Mouse (Mus musculus) neural tube, embryonic 15.5 days (tissue): Measurements from ENCODE around the gene Masp2. TPM values are rescaled to one million over a fixed set of nuclear protein-coding genes. Genes with fewer than 3 reads are reported as not detected.

Experiments used
- ATAC-seq: fragments of 200-750 bp; cut with Nextera tagmentation; 2 replicates; pipeline ENCODE4 v1.8.0; 2017; ENCODE audit warnings: mild to moderate bottlenecking, moderate TSS enrichment, moderate library complexity; ENCODE audit not compliant: low FRiP score
- H3K27ac ChIP-seq: fragments of 300-500 bp; sonication (generic); replicated peaks from 2 replicates; pipeline ENCODE4 v1.5.1; 2015; ENCODE audit warnings: mild to moderate bottlenecking, inconsistent platforms
- H3K27me3 ChIP-seq: fragments of 300-500 bp; sonication (generic); replicated peaks from 2 replicates; pipeline ENCODE4 v1.6.1; 2015; ENCODE audit warnings: inconsistent platforms
- H3K36me3 ChIP-seq: fragments of 300-500 bp; sonication (generic); 2 replicates; pipeline ENCODE4 v1.6.1; 2015; ENCODE audit warnings: inconsistent platforms
- H3K4me1 ChIP-seq: fragments of 300-500 bp; sonication (generic); 2 replicates; pipeline ENCODE4 v1.6.1; 2015; ENCODE audit warnings: inconsistent platforms
- H3K4me2 ChIP-seq: fragments of 300-500 bp; sonication (generic); 2 replicates; pipeline ENCODE4 v1.6.1; 2015; ENCODE audit warnings: inconsistent platforms, mild to moderate bottlenecking, moderate library complexity
- H3K4me3 ChIP-seq: fragments of 300-500 bp; sonication (generic); replicated peaks from 2 replicates; pipeline ENCODE4 v1.5.1; 2015; ENCODE audit warnings: mild to moderate bottlenecking, inconsistent platforms
- H3K9ac ChIP-seq: fragments of 300-500 bp; sonication (generic); replicated peaks from 2 replicates; pipeline ENCODE4 v1.6.1; 2015; ENCODE audit warnings: mild to moderate bottlenecking, inconsistent platforms
- H3K9me3 ChIP-seq: fragments of 300-500 bp; sonication (generic); replicated peaks from 2 replicates; pipeline ENCODE4 v1.6.1; 2016; ENCODE audit warnings: inconsistent platforms
- WGBS: fragments of 180-500 bp; shearing (Covaris S2); methylation state at CpG from one replicate; pipeline ENCODE4 v1.1.7; 2015; ENCODE audit warnings: mixed read lengths; 5-methylcytosine and 5-hydroxymethylcytosine counted together
- polyA plus RNA-seq: library from polyadenylated mRNA; unstranded; fragments of >200 nt; fragmentation: Nextera tagmentation; extraction: Ambion mirVana; gene quantifications from 2 replicates; pipeline ENCODE4 v1.2.1, GENCODE M21; 2015

Gene Masp2
- polyA plus RNA-seq, 1 experiment from 2014 or later = 1.6 TPM

DNA sequence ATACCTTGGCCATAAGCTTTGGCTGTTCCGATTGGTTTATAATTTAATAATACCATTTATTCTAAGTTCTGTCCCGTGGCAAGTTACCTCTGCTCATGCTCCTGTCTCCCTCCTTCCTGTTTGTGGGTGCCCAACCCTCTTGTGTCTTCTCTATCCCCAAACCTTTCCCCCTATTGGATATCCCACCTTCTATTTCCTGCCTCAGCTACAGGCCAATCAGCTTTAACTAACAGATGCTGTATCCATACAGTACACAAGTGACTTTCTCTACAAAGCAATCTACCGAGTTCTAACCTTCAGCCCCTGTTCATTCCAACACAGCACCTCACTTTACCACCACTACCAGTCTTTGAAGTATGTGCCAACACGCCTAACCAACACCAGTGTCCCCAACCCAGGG is 21.3 kb downstream of the Masp2 start:
- no peak overlapping the region for H3K4me2 ChIP-seq
- peaks cover 29% of the 10 kb centered on the region for H3K4me1 ChIP-seq
- WGBS = 89% methylated on average over 4 of the region's 4 CpGs
- H3K4me3 ChIP-seq = no peak overlapping the region
- H3K9ac ChIP-seq = no peak overlapping the region
- H3K27me3 ChIP-seq = no peaks in the 10 kb centered on the region
- ATAC-seq = no peak
- peaks cover 59% of the 10 kb centered on the region for H3K36me3 ChIP-seq
- H3K9me3 ChIP-seq = no peaks in the 10 kb centered on the region
- H3K27ac ChIP-seq = no peak overlapping the region

DNA sequence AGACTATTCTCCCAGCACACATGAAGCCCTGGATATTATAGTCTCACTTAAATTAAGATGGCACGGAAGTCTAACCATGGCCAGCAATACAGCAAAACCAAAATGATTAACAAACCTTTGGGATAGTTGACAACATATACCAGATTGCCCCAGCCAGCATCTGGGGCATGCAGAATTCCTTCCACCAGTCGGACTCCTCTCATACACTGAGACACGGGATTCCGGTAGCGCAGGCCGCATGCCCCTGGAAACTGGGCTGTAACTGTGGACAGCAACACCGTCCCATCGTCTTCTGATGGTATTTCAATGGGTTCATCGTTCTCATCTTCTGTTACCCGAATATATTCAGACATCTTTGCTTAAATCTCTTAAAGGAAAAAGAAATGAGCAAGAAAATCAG is 22.7 kb downstream of the Masp2 start:
- Histone ChIP-seq H3K27ac (no peak overlapping the region), H3K9ac (no peak overlapping the region), H3K4me1 (peaks cover 29% of the 10 kb centered on the region), H3K9me3 (no peaks in the 10 kb centered on the region), H3K4me3 (no peak overlapping the region), H3K36me3 (peaks cover 45% of the 10 kb centered on the region), H3K27me3 (no peaks in the 10 kb centered on the region), H3K4me2 (peak overlapping the region; percentile 95)
- WGBS = 83% methylated on average over 10 of the region's 10 CpGs
- ATAC-seq = no peak

DNA sequence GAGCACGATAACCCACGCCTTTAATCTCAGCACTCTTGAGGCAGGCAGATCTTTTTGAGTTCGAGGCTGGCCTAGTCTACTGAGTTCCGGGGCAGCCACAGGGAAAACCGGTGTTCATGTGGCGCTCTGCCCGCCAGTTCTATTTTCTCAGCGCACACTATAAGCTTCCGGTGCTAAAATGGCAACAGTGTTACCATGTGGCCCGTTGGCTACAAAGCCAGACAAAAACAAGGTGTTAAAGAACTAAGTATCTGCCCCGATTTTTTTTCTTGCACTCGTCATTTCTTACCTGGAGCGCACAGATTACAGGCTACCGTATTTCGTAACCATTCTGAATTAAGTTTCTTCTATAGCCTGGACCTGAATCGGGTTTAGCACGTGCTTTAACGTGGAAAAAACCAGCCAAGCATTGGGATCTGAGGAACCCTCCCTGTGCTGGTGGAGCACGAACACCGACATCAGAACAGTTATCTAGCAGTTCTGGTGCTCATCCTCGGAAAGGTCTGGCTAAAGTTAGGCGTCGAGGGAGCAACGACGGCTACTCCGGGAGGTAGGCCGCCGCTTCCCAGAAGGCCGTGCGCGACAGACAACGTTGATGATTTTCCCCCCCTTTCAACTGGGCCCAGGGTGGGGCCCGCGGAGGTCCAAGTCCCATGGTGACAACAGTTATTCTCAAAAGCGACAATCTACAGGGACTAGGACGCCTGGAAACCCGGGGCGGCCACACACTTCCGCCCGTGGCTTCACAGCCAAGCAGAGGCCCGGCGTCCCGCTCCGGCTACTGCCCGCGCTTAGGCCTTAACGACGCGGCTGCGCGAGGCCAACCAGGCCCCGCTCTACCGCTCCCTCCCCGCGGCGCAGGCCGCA is 23.6 kb downstream of the Masp2 start:
- Histone ChIP-seq H3K27me3 (no peaks in the 10 kb centered on the region), H3K9me3 (no peaks in the 10 kb centered on the region), H3K4me1 (peaks cover 29% of the 10 kb centered on the region), H3K9ac (peak overlapping the region; percentile 92), H3K27ac (peak overlapping the region; percentile 90), H3K4me3 (peak overlapping the region; percentile 74), H3K36me3 (peaks cover 38% of the 10 kb centered on the region), H3K4me2 (peak overlapping the region; percentile 95)
- peak; percentile 65 for ATAC-seq
- WGBS = under 1% methylated on average over 57 of the region's 57 CpGs

DNA sequence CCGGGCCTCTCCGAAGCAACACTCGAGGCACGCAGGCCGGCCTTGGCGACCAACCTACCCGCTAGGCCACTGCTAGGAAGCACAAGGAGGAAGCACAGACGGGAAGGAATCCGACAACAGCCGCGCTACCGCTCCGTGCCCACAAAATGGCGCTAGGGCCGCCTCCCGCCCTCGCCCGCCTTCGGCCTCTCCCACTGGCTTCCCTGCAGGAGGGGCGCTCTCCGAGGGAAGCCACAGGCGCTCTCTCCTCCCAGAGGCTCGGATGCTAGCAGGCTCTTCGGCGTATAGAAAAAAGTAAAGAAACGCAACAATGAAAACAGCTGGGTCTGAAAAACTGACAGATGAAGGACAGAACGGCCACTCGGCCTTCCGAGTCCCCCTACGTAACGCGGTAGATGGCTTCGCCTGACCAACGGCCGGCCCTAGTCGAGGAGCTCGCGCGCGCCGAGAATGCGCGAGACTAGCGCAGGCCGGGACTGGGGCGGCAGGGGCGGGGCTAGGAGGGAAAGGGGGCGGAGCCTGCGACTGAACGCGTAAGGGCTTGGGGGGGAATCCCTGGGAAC is 24.4 kb downstream of the Masp2 start, which contains the start of gene Tardbp:
Tardbp (minus strand) TSS at position 397 of the 563 bp plus-strand sequence.
- peak within 1 kb of the TSS; percentile 74 for H3K4me3 ChIP-seq
- H3K36me3 ChIP-seq = peaks cover 31% of the 10 kb centered on the region
- under 1% methylated on average over 50 of the region's 51 CpGs for WGBS
- peak; percentile 98 for ATAC-seq
- H3K27ac ChIP-seq = peak within 1 kb of the TSS; percentile 90
- no peaks in the 10 kb centered on the region for H3K9me3 ChIP-seq
- H3K27me3 ChIP-seq = no peaks in the 10 kb centered on the region
- peak within 1 kb of the TSS; percentile 92 for H3K9ac ChIP-seq
- H3K4me2 ChIP-seq = peak within 1 kb of the TSS; percentile 95
- peaks cover 29% of the 10 kb centered on the region for H3K4me1 ChIP-seq

DNA sequence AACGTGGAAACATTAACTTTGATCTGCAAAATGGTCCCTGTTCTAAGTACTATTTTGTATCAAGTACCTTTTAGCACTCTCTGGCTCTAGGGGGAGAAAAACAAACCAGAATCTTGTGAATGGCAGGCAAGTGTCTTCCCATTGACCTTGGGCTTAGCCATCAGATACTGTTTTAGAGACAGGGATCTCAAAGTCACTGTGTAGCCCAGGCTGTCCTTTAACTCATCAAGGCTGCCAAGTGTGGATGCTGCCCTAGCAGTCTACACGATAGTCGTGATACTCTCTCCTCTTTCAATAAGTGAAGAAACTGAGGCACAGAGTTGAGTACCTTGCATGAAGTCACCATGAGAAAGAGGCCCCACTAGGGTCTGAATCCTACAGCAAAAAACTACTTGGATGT is 24.9 kb downstream of the Masp2 start:
- peak overlapping the region; percentile 90; the same call in 1 of the 2 replicates for H3K27ac ChIP-seq
- peaks cover 29% of the 10 kb centered on the region for H3K4me1 ChIP-seq
- no peaks in the 10 kb centered on the region for H3K9me3 ChIP-seq
- WGBS = 60% methylated on average over 3 of the region's 3 CpGs
- peak overlapping the region; percentile 95 for H3K4me2 ChIP-seq
- peak overlapping the region; percentile 34; the same call in 1 of the 2 replicates for H3K9ac ChIP-seq
- H3K27me3 ChIP-seq = no peaks in the 10 kb centered on the region
- ATAC-seq = peak; percentile 27
- peak overlapping the region; percentile 74 for H3K4me3 ChIP-seq
- H3K36me3 ChIP-seq = peaks cover 27% of the 10 kb centered on the region

DNA sequence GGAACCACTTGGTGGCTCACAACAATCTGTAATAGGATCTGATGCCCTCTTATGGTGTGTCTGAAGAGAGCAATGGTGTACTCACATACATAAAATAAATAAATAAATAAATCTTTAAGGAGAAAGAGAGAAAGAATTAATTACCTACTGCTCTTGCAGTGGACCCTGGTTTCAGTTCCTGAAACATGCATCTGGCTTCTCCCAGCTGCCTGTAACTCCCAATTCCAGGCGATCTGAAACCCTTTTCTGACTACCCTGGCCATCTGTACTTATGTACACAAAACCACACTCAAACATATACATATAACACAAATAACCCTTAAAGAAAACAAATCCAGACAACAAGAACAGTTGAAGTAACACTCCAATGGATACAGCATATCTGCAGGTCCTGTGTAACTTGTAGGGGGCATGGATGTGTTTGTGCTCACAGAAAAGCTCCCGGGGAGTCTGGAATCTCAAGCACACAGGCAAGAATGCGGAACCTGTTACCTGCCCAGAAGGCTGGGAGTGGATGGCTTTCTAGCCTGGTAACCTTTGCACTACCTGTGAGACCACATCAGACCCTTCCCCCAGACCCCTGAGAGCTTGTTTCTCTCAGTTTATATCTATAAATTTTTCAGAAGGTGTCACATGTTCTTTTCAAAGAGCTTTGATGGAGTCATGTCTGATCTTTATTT is 29.8 kb downstream of the Masp2 start:
- H3K4me3 ChIP-seq = no peak overlapping the region
- no peaks in the 10 kb centered on the region for H3K27me3 ChIP-seq
- peaks cover 3% of the 10 kb centered on the region; the same call in 1 of the 2 replicates for H3K4me1 ChIP-seq
- no peak overlapping the region for H3K27ac ChIP-seq
- H3K36me3 ChIP-seq = no peaks in the 10 kb centered on the region
- no peak for ATAC-seq
- no peaks in the 10 kb centered on the region for H3K9me3 ChIP-seq
- 87% methylated on average over 3 of the region's 3 CpGs for WGBS
- no peak overlapping the region for H3K4me2 ChIP-seq
- H3K9ac ChIP-seq = no peak overlapping the region

DNA sequence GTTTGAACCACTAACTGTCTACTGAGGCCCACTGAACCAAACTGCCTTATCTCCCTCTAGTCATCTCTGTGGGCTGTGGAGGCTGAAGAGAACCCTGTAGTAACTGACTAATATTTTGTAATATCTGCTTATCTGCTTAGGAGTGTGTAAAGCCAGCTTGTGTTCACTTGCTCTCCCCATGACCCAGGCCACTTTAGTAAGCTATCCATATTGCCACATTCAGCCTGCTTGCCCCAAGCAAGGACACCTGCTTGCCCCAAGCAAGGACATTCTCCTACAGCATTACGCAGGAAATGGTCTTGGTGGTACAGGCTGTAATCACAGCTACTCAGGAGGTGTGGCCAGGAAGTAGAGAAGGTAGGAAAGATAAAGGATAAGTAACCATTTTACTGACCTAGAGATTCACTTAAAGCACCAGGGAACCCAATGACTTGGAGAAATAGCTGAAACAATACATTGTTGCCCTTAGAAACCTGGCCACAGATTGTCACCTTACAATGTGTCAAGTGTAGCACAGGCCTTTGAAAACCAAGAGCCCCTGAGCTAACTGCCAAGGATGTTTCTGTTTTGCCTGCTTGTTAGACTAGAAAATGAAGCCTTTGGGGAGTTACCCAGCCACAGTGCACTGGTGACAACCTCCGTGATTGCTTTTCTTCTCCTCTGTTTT is 31.2 kb downstream of the Masp2 start:
- no peak for ATAC-seq
- Histone ChIP-seq H3K36me3 (no peaks in the 10 kb centered on the region), H3K9me3 (no peaks in the 10 kb centered on the region), H3K27me3 (no peaks in the 10 kb centered on the region), H3K27ac (no peak overlapping the region), H3K4me1 (no peaks in the 10 kb centered on the region), H3K9ac (no peak overlapping the region), H3K4me3 (no peak overlapping the region), H3K4me2 (no peak overlapping the region)
- WGBS = 55% methylated on average over 2 of the region's 2 CpGs

DNA sequence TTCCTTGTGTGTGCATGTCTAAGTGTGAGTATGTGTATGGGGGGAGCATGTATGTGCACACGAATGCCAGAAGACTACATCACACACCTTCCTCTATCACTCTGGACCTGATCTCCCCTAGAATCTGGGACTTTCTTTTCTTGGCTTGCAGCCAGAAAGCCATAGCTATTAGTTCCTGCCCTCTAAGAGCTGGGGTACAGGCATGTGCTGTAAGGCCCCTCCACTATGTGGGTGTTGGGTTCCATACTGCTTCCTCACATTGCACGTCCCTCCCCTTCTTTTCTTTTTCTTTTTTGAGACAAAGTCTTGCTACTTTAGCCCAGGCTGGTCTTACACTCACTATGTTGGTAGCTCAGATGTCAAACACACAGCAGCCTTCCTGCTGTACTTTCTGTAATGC is 33.0 kb downstream of the Masp2 start:
- WGBS = 90% methylated on average over 2 of the region's 2 CpGs
- no peaks in the 10 kb centered on the region for H3K4me1 ChIP-seq
- no peak overlapping the region for H3K9ac ChIP-seq
- H3K9me3 ChIP-seq = no peaks in the 10 kb centered on the region
- H3K27ac ChIP-seq = no peak overlapping the region
- no peak overlapping the region for H3K4me3 ChIP-seq
- H3K36me3 ChIP-seq = no peaks in the 10 kb centered on the region
- no peak for ATAC-seq
- H3K27me3 ChIP-seq = no peaks in the 10 kb centered on the region
- no peak overlapping the region for H3K4me2 ChIP-seq

DNA sequence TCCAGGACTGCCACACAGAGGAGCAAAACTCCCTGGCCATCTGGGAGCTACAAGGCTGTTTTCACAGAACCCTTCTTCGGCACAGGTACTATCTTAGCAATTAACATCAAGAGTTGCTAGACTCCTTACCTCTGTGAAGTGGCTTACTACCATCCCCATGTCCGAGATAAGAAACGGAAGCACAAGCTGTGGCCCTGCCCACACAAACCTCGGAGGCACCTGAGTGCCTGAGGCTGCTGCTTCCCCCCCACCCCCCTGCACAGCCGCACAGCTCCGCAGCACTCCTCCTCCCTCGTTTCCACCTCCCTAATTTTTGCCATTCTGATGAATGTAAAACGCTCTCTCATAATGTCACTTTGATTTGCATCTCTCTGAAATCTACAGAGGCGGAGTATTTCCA is 35.9 kb downstream of the Masp2 start:
- WGBS = 58% methylated on average over 9 of the region's 9 CpGs

DNA sequence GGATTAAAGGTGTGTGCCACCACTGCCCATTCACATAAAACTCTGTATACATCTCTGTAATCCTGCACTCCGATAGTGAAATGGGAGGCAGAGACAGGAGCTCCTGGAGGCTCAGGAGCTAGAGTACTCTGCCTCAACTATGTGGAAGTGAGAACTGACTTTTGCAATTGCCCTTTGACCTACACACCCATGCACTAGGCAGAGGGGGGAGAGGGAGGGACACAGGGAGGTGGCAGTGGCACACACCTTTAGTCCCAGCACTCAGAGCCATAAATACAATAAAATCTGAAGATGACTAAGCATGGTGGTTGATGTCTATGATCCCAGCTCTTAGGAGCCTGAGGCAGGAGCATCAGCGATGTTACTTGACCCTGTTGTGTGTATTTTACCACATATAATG is 37.1 kb downstream of the Masp2 start:
- Histone ChIP-seq H3K36me3 (no peaks in the 10 kb centered on the region), H3K4me2 (no peak overlapping the region), H3K27me3 (no peaks in the 10 kb centered on the region), H3K27ac (no peak overlapping the region), H3K9ac (no peak overlapping the region), H3K4me3 (no peak overlapping the region), H3K9me3 (no peaks in the 10 kb centered on the region), H3K4me1 (peaks cover 7% of the 10 kb centered on the region)
- 91% methylated on average over 2 of the region's 2 CpGs for WGBS
- no peak for ATAC-seq

More for the DNA sequence above, 35.9 kb downstream of the Masp2 start:
- no peaks in the 10 kb centered on the region for H3K27me3 ChIP-seq
- no peak overlapping the region for H3K4me2 ChIP-seq
- no peaks in the 10 kb centered on the region for H3K36me3 ChIP-seq
- ATAC-seq = no peak
- H3K27ac ChIP-seq = no peak overlapping the region
- H3K4me3 ChIP-seq = no peak overlapping the region
- no peaks in the 10 kb centered on the region for H3K4me1 ChIP-seq
- no peak overlapping the region for H3K9ac ChIP-seq
- H3K9me3 ChIP-seq = no peaks in the 10 kb centered on the region

DNA sequence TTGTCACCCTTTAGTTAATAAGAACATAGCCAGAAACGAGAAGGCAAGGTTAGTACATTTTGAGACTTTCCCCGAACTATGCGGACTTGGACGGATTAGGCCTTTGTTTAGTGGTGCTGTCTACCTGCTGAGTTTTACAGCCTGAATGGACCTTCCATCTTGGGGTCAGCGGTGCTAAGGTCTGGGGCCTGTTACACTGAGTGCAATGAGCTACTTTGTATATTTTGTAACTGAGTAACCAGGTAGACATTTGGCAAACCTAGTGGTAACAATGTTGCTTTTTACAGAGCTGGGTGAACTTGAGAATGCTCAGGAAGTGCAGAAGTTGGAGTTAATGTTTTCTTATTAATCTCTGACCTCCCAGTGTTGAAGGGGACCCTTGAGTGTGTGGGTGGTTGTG is 38.8 kb downstream of the Masp2 start:
- ATAC-seq = no peak
- H3K9ac ChIP-seq = no peak overlapping the region
- WGBS = 75% methylated on average over 5 of the region's 5 CpGs
- no peaks in the 10 kb centered on the region for H3K9me3 ChIP-seq
- H3K4me2 ChIP-seq = no peak overlapping the region
- H3K4me1 ChIP-seq = peaks cover 7% of the 10 kb centered on the region
- no peaks in the 10 kb centered on the region for H3K27me3 ChIP-seq
- H3K36me3 ChIP-seq = no peaks in the 10 kb centered on the region
- no peak overlapping the region for H3K4me3 ChIP-seq
- H3K27ac ChIP-seq = no peak overlapping the region
